Mouse (Mus musculus) retina, adult 2 months (tissue): ENCODE results near the gene Csnk1g2.

Source experiments
- DNase-seq: peaks from one replicate; pipeline ENCODE4 v3.0.0-alpha.2; 2012; ENCODE audit warnings: low read depth, low spot score

Gene Csnk1g2

GRCm38 (mm10) chr10:80622661-80623456, at the start of gene Csnk1g2:
Gene Csnk1g2 (plus strand): TSS chr10:80622838.
- no peak for DNase-seq

GRCm38 (mm10) chr10:80573944-80574343, 48.7 kb upstream of the Csnk1g2 start:
- DNase-seq: no peak

GRCm38 (mm10) chr10:80574896-80575295, 47.7 kb upstream of the Csnk1g2 start:
- no peak for DNase-seq

- DNase-seq: no peak
Measured at GRCm38 (mm10) chr10:80575925-80576324, 46.7 kb upstream of the Csnk1g2 start.

- DNase-seq: no peak
Measured at GRCm38 (mm10) chr10:80576351-80577194, 46.1 kb upstream of the Csnk1g2 start.

DNA sequence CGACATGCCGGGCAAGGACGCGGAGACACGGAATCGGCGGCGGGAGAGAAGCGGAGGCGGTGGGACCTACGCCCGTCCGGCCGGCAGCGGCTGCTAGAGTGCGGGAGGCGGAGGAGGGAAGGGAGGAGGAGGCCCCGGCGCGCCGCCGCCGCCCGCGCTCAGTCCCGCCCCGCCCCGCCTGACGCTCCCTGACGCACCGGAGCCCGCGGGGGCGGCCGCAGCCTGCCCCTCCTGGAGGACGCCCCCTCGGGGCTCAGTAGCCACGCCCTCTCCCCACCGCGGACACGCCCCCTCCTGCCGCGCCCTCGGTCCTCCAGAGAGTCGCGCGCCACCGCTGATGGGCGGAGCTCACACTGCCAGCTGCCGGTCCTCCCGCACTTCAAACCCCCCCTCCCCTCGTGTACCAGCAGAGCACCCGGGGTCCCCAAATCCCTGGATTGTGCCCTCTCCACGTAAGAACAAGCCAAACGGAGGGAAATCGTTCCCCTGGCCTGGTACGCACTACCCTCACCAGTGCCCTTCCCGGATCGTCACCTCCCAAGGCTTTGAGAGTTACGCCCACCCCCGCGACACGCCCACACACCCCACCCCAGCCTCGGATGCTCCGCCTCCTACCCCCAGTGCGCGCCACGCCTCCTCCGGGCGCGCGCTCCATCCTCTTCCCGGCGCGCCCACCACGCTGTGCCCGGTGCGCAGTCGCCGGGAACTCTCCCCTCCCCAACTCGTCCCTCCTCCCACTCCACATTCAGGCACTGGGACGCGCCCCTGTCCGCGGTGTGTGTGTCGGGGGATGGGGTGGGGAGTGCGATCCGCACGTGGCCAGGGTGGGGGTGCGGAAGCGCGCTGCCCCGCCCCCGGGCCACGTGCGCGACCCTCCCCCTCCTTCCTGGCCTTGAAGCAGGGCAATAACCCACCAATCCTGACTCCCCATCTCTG, 45.2 kb upstream of the Csnk1g2 start, which contains the start of gene Klf16:
Gene Klf16 (minus strand): TSS at position 127 of the 936 bp plus-strand sequence.
- peak; percentile 80 for DNase-seq

DNA sequence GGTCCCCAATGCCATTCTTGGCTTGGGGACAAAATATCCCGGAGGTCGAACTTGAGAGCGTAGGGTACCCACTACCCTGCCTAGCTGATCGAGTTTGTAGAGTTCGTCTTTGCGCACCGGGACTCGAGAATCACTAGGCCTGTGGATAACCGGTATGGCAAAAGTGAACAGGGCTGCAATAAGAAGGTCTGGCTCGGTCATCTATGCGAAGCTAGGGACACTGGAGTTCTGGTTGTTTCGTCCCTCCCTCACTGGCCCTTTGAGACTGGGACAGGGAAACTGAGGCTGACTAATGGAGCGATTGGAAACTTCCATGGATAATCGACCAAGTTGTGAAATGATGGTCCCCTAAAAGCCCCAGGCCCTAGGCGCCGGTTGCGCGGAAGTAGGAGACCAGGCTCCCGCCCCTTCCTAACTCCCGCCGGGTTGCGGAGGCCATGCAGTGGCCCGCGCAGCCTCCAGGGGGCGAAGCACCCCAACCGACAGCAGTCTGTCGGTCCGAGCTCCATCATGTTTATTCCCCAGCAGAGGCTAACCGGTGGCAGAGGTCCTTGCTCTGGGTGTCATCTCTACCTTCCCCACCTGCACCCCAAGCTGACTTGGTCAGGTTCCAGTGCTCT, 44.4 kb upstream of the Csnk1g2 start:
- no peak for DNase-seq

- peak; percentile 53 for DNase-seq
Measured at GRCm38 (mm10) chr10:80578911-80579310, 43.7 kb upstream of the Csnk1g2 start.

DNA sequence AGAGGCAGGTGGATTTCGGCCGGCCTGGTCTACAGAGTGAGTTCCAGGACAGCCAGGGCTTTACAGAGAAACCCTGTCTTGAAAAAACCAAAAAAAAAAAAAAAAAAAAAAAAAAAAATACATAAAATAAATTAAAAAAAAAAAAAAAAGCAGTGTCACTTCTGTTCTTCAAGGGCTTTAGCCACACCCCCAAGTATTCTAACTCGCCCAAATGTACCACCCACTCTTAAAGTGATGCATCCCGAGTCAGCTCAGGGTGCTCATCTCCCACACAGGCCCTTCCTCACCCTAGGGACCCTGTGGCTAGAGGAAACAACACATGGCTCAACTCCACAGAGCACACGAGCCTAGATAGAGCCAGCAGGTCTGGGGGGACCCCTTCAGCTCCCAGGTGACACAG, 39.6 kb upstream of the Csnk1g2 start:
- DNase-seq: no peak

DNA sequence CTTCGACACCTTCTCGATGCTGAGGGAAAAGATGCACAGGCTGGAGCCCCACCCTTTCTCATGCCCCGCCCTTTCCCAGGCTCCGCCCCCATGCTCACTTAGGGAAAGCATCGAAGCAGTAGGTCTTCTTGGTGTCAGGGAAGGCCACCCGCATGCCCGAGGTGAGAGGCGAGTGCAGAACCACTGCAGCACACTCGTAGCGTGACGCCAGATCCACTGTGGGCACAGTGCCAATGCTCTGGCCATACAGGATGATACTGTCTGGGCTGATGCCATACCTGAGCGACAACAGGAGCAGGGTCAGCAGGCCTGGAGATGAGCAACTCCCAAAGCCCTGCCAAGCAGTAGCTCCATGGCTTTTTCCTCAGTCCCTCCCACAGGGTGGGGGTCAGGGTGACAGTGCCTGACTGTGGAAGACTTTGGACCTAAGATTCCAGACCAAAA, 38.6 kb upstream of the Csnk1g2 start:
- no peak for DNase-seq

- DNase-seq: no peak
Measured at GRCm38 (mm10) chr10:80584642-80585552, 37.7 kb upstream of the Csnk1g2 start.

- no peak for DNase-seq
Measured at GRCm38 (mm10) chr10:80585581-80585980, 37.1 kb upstream of the Csnk1g2 start.

GRCm38 (mm10) chr10:80586407-80587304, 36.0 kb upstream of the Csnk1g2 start:
- DNase-seq: no peak

DNA sequence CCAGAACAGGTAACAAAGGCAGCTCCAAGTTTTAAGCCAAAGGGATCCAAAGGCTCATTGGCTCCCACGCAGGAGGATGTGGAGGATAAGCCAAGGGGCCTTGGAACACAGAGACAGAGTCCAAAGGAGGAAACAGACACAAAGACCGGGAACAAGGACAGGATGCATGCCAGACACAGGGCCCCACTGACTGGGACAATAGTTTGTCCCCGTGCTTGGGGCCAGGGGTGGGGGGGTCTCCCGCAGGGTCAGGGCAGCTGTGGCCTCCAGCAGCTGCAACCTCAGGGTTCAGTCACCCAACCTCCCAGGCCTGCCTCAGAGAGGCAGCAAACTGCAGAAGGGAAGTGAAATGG, 35.4 kb upstream of the Csnk1g2 start:
- DNase-seq: no peak

GRCm38 (mm10) chr10:80589127-80589878, 33.3 kb upstream of the Csnk1g2 start:
- no peak for DNase-seq

- peak; percentile 95 for DNase-seq
Measured at GRCm38 (mm10) chr10:80589879-80590854, 32.5 kb upstream of the Csnk1g2 start, which contains the start of gene Abhd17a. Gene Abhd17a (minus strand): TSS chr10:80590341.

- no peak for DNase-seq
Measured at GRCm38 (mm10) chr10:80596318-80596717, 26.3 kb upstream of the Csnk1g2 start.
